Mouse (Mus musculus): ENCODE results near the gene Snx14. TPM values are rescaled to one million over a fixed set of nuclear protein-coding genes. Genes with fewer than 3 reads are reported as not detected.
"Not testable (repeated sequence)": the region's sequence is repeated elsewhere in the genome, so short reads cannot be mapped to it uniquely, and the experiment has no call there.

The Snx14 gene
- polyA plus RNA-seq, 1 experiment, result 50.4 TPM

DNA sequence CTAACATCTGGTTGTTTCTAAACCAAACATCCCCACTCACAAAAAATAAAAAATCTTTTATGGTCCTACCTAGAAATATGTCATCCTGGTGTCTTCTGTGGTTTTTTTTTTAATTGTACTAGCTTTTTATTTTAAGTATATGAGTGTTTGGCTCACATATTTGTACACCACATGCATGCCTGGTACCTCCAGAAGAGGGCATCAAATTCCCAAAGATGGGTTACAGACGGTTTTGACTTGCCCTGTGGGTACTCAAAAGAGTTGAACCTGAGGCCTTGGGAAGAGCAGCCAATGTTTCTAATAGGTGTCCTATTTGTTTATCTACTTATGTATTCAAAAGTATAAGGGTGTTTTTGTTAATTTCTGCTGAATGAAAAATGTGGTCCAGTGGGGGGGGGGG lies 37.4 kb upstream of the Snx14 start:
- DNase-seq, result peak in 1 of 2 experiments; percentile 21

DNA sequence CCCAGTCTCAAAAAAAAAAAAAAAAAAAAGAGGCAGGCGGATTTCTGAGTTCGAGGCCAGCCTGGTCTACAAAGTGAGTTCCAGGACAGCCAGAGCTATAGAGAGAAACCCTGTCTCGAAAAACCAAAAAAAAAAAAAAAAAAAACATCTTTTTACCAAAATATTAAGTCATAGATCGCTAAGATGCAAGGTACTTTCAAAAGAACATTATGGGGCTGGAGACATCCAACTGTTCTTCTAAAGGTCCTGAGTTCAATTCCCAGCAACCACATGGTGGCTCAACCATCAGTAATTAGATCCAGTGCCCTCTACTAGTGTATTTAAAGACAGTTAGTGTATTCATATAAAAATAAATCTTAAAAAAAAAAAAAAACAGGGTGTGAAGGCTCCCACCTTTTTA lies 22.3 kb upstream of the Snx14 start:
- H3K27ac ChIP-seq (ENCODE audit: insufficient read depth, low read length); H3K4me3 ChIP-seq (replicated peaks; ENCODE audit: insufficient read depth, low read depth, low read length); H3K27me3 ChIP-seq (ENCODE audit: control insufficient read depth, insufficient read depth, low read length); H3K4me1 ChIP-seq (ENCODE audit: control insufficient read depth, insufficient read depth, low read length); DNase-seq: not testable (repeated sequence)
- 84% methylated on average over 3 of the region's 4 CpGs for WGBS

More for the DNA sequence above, 37.4 kb upstream of the Snx14 start:
- 30% methylated on average over 1 of the region's 1 CpGs for WGBS
- Histone ChIP-seq H3K4me3 (replicated peaks; ENCODE audit: insufficient read depth, low read depth, low read length) (no peak overlapping the region), H3K27me3 (ENCODE audit: control insufficient read depth, insufficient read depth, low read length) (no peaks in the 10 kb centered on the region), H3K27ac (ENCODE audit: insufficient read depth, low read length) (no peak overlapping the region), H3K4me1 (ENCODE audit: control insufficient read depth, insufficient read depth, low read length) (no peaks in the 10 kb centered on the region)
- TF ChIP-seq POLR2A (IDR thresholded peaks at IDR 0.05; ENCODE audit: borderline replicate concordance, insufficient read depth, low read length) (no peak), CTCF (IDR thresholded peaks at IDR 0.05; ENCODE audit: borderline replicate concordance, insufficient read depth, low read depth, low read length) (no peak)

DNA sequence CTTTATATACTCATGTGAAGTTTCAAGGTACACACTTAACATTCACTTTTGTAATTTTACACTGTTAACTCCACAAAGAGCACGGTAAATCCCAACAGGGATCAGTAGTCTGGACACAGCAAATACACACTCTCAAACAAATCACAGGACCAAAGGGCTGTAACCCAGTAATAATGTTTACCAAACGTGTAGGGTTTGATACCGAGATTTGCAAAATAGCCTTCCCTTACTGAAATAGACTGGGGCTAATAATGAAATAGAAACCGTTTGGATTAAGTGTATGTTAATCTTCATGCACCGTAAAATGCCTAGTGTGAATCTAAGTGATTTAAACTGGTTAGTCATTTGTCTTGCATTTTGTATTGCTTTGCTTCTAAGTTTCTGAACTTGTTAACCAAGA lies 1.2 kb upstream of the Snx14 start:
- Histone ChIP-seq H3K4me3 (replicated peaks; ENCODE audit: insufficient read depth, low read depth, low read length) (no peak overlapping the region), H3K4me1 (ENCODE audit: control insufficient read depth, insufficient read depth, low read length) (peaks cover 8% of the 10 kb centered on the region), H3K27ac (ENCODE audit: insufficient read depth, low read length) (no peak overlapping the region), H3K27me3 (ENCODE audit: control insufficient read depth, insufficient read depth, low read length) (no peaks in the 10 kb centered on the region)
- no peak for TF ChIP-seq CTCF (IDR thresholded peaks at IDR 0.05; ENCODE audit: borderline replicate concordance, insufficient read depth, low read depth, low read length)
- TF ChIP-seq POLR2A (IDR thresholded peaks at IDR 0.05; ENCODE audit: borderline replicate concordance, insufficient read depth, low read length), result no peak
- no peak for DNase-seq
- WGBS, result 25% methylated on average over 5 of the region's 5 CpGs

DNA sequence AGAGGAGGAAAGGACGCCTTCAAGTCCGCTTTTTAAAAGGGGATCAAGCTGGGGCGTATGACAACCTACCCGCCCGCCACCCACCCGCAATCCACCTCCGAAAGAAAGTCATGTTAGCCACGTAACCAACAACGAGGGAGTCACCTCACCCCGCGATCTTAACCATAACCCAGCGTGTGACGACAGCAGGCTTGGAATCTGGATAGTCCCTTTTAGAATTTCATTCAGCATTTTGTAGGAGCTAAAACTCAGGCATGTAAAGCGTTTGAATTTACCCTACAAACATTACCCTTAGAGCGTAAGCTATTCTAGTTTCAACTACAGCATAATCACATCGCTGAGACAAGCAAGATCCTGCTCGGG lies 461 bp upstream of the Snx14 start:
- no peak for DNase-seq
- Histone ChIP-seq H3K4me3 (replicated peaks; ENCODE audit: insufficient read depth, low read depth, low read length) (peak overlapping the region; percentile 70), H3K4me1 (ENCODE audit: control insufficient read depth, insufficient read depth, low read length) (peaks cover 8% of the 10 kb centered on the region), H3K27ac (ENCODE audit: insufficient read depth, low read length) (peak overlapping the region; percentile 2; the same call in 1 of the 2 replicates), H3K27me3 (ENCODE audit: control insufficient read depth, insufficient read depth, low read length) (no peaks in the 10 kb centered on the region)
- TF ChIP-seq CTCF (IDR thresholded peaks at IDR 0.05; ENCODE audit: borderline replicate concordance, insufficient read depth, low read depth, low read length) (no peak), POLR2A (IDR thresholded peaks at IDR 0.05; ENCODE audit: borderline replicate concordance, insufficient read depth, low read length) (no peak)
- WGBS, result under 1% methylated on average over 17 of the region's 17 CpGs

DNA sequence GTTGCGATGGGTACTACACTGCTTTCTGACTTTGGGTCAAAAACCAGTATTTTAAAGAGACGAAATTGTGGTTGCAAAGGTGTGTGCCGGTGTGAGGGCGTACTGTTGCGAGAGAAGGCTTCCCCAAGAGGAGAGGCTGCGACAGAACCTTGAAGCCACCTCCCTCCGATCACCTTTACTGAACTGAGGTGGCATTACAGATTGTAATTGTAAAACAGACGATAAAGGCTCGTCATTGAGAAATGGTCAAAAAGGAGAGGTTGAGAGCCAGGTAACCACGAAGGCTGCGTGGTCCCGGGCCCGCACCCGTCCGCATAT lies 562 bp downstream of the Snx14 start:
- no peak for TF ChIP-seq CTCF (IDR thresholded peaks at IDR 0.05; ENCODE audit: borderline replicate concordance, insufficient read depth, low read depth, low read length)
- TF ChIP-seq POLR2A (IDR thresholded peaks at IDR 0.05; ENCODE audit: borderline replicate concordance, insufficient read depth, low read length), result no peak
- Histone ChIP-seq H3K4me3 (replicated peaks; ENCODE audit: insufficient read depth, low read depth, low read length) (peak overlapping the region; percentile 70), H3K4me1 (ENCODE audit: control insufficient read depth, insufficient read depth, low read length) (peaks cover 8% of the 10 kb centered on the region), H3K27ac (ENCODE audit: insufficient read depth, low read length) (peak overlapping the region; percentile 42), H3K27me3 (ENCODE audit: control insufficient read depth, insufficient read depth, low read length) (no peaks in the 10 kb centered on the region)
- no peak for DNase-seq
- under 1% methylated on average over 15 of the region's 15 CpGs for WGBS

DNA sequence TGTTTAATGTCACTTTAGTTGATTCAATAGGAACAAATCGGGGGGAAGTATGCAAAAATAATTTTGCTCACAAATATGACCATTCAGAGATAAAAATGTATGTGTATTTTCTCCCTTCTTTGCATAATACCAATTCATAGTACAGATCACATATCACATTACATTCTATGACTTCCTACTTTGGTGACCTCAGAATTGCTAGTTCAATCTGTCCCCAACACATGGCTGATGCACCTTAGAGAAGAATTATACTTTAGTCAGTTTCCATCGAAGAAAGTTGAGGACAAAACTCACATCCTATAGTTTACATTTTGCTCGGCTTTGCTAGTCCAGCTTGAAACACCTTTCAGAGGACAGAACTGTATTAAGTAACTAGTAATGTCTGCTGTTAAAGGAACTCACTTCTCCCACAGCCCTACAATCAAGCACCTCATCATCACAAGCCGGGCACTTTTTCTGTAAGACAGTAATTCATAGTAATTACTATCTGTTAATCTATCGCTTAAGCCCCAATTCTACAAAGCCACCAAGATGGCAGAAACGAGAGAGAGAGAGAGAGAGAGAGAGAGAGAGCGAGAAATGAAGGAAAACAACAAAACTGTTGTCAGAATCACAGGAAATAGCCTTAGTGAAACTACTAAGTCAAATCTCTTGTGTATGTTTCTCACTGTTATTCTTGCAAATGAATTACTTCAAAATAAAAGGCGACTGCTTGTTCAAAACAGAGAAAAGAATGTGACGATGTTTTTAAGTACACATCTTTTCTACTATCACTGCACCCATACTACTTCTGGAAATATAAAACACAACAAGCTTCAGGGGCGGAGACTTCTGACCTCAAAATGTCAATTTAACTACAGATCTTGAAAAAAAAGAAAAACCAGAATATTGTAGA lies 1.2 kb downstream of the Snx14 start:
- Histone ChIP-seq H3K4me1 (ENCODE audit: control insufficient read depth, insufficient read depth, low read length) (peaks cover 8% of the 10 kb centered on the region), H3K27ac (ENCODE audit: insufficient read depth, low read length) (no peak overlapping the region), H3K4me3 (replicated peaks; ENCODE audit: insufficient read depth, low read depth, low read length) (peak overlapping the region; percentile 70), H3K27me3 (ENCODE audit: control insufficient read depth, insufficient read depth, low read length) (no peaks in the 10 kb centered on the region)
- 39% methylated on average over 10 of the region's 10 CpGs for WGBS
- no peak for DNase-seq
- no peak for TF ChIP-seq POLR2A (IDR thresholded peaks at IDR 0.05; ENCODE audit: borderline replicate concordance, insufficient read depth, low read length)
- TF ChIP-seq CTCF (IDR thresholded peaks at IDR 0.05; ENCODE audit: borderline replicate concordance, insufficient read depth, low read depth, low read length), result no peak

DNA sequence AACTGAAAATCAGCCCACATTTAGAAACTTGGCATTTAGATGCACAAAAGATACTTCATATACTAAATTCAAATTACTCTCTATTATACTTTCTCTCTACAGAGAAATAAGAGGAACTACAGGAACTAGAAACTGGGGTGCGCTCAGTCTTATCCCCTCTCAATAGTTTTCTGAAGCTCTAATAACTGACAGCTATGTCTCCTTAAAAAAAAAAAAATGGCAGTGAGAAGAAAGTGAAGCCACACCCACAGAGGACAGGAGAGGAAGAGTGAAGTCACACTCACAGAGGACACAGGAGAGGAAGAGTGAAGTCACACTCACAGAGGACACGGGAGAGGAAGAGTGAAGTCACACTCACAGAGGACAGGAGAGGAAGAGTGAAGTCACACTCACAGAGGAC lies 14.4 kb downstream of the Snx14 start:
- no peak for DNase-seq
- H3K4me3 ChIP-seq (replicated peaks; ENCODE audit: insufficient read depth, low read depth, low read length), result no peak overlapping the region
- H3K27me3 ChIP-seq (ENCODE audit: control insufficient read depth, insufficient read depth, low read length), result no peaks in the 10 kb centered on the region
- WGBS, result 86% methylated on average over 2 of the region's 2 CpGs
- no peak for TF ChIP-seq POLR2A (IDR thresholded peaks at IDR 0.05; ENCODE audit: borderline replicate concordance, insufficient read depth, low read length)
- no peak for TF ChIP-seq CTCF (IDR thresholded peaks at IDR 0.05; ENCODE audit: borderline replicate concordance, insufficient read depth, low read depth, low read length)
- no peaks in the 10 kb centered on the region for H3K4me1 ChIP-seq (ENCODE audit: control insufficient read depth, insufficient read depth, low read length)
- H3K27ac ChIP-seq (ENCODE audit: insufficient read depth, low read length), result no peak overlapping the region

DNA sequence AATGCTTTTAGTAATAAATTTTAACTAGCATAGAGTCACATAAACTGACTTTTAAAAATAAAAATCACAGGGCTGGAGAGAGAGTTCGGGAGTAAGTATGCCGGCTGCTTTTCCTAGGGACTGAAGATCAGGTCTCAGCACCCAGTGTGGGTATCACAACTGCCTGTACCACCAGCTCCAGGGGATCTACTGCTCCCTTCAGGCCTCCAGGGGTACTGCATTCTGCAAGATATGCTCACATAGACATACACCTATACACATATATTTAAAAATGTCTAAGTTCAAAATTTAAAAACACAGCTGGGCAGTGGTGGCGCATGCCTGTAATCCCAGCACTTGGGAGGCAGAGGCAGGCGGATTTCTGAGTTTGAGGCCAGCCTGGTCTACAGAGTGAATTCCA lies 16.3 kb downstream of the Snx14 start:
- WGBS, result 97% methylated on average over 4 of the region's 4 CpGs
- no peak for DNase-seq
- H3K27ac ChIP-seq (ENCODE audit: insufficient read depth, low read length), result no peak overlapping the region
- no peaks in the 10 kb centered on the region for H3K27me3 ChIP-seq (ENCODE audit: control insufficient read depth, insufficient read depth, low read length)
- no peak for TF ChIP-seq CTCF (IDR thresholded peaks at IDR 0.05; ENCODE audit: borderline replicate concordance, insufficient read depth, low read depth, low read length)
- no peak for TF ChIP-seq POLR2A (IDR thresholded peaks at IDR 0.05; ENCODE audit: borderline replicate concordance, insufficient read depth, low read length)
- H3K4me1 ChIP-seq (ENCODE audit: control insufficient read depth, insufficient read depth, low read length), result no peaks in the 10 kb centered on the region
- no peak overlapping the region for H3K4me3 ChIP-seq (replicated peaks; ENCODE audit: insufficient read depth, low read depth, low read length)

Measured in cerebellum, adult 2 months (tissue).